Comparison of ENCODE assay signal across 8 mouse cellular contexts in the genomic region with DNA sequence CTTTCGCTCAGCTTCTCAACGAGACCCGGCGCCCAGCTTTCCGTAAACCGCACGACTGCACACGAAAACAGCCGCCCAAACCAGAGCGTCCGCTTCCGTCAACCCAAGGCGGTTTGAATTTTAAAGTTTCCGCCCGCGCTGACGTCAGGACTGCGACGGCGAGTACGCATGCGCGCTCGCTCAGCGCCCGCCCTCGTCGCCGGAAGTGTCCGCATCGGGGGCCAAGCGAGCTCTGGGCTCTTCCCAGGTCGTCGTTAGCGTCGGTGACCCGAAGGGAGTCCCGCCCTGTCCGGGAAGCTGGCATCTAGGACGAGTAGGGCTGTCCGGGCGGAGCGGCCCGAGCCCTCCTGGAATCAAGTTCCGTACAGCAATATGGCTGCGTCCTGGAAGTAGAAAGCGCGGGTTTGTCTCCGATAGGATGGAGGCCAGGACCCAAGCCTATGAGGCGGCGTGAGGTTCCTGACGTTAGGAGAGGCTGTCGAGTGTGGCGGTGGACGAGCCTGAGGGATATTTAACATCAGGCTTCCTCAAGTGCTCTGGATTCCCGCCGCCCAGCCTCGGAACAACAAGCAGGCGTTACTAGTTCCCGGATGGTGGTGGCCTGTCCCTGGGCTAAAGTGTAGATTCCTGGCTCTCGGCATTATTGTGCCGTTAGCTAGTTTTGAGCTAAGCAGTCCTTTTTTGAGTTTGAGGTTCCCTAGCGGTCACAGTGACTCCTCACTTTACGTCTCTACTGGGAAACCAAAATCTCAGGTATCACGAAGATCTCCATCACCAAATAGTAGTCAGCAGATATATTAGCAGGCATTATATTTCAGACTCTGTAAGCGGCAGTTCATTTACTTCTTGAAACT. TPM values are rescaled to one million over a fixed set of nuclear protein-coding genes. Genes with fewer than 3 reads are reported as not detected.
DNase-seq lines count a peak whose midpoint lies in the region; ATAC-seq and TF ChIP-seq lines count a peak whose summit lies in the region.

A gene (minus strand): TSS at position 147 of the 854 bp plus-strand sequence.

- peak within 1 kb of the TSS; percentile 97 for H3K27ac ChIP-seq in forebrain, embryonic 10.5 days
- H3K27ac ChIP-seq in heart, embryonic 15.5 days: peak within 1 kb of the TSS; percentile 89
- peak within 1 kb of the TSS; percentile 81 for H3K27ac ChIP-seq in liver, embryonic 14.5 days
- peak within 1 kb of the TSS; percentile 94 for H3K27ac ChIP-seq in neural tube, embryonic 11.5 days (ENCODE audit: low read depth, low read length)
- peak within 1 kb of the TSS; percentile 96 for H3K27ac ChIP-seq in stomach, postnatal 0 days (replicated peaks)

- peak; percentile 87 to 88 for DNase-seq in CD8-positive naive resting alpha-beta T cell, adult 2 months (ENCODE audit: low read depth in 2 of 2, low spot score in 2 of 2)
- peak; percentile 84 for DNase-seq in c-Kit-positive CD71-negative TER-119-negative erythroid progenitor cells, embryonic 14.5 days (ENCODE audit: low read depth)
- peak; percentile 93 for DNase-seq in forebrain, embryonic 10.5 days (ENCODE audit: extremely low spot score, low spot score)
- DNase-seq in kidney, postnatal 25 days: peak; percentile 94 to 98
- DNase-seq in liver, embryonic 14.5 days (ENCODE audit: low read depth in 3 of 3, low spot score in 3 of 3): peak; percentile 81 to 85 (median 82)
- peak; percentile 94 for DNase-seq in neural tube, embryonic 11.5 days (ENCODE audit: low spot score)
- DNase-seq in stomach, postnatal 0 days (ENCODE audit: low spot score): peak; percentile 89

- H3K36me3 ChIP-seq in forebrain, embryonic 10.5 days (replicated peaks): peaks cover 22% of the 10 kb centered on the region
- peaks cover 12% of the 10 kb centered on the region for H3K36me3 ChIP-seq in heart, embryonic 15.5 days
- peaks cover 15% of the 10 kb centered on the region for H3K36me3 ChIP-seq in liver, embryonic 14.5 days (replicated peaks; ENCODE audit: control insufficient read depth, insufficient read depth, low read depth)
- H3K36me3 ChIP-seq in neural tube, embryonic 11.5 days (ENCODE audit: control insufficient read depth, insufficient read depth, low read length): no peaks in the 10 kb centered on the region
- H3K36me3 ChIP-seq in stomach, postnatal 0 days (ENCODE audit: control insufficient read depth, insufficient read depth, low read length): no peaks in the 10 kb centered on the region

- no peak; the same call in none of the 2 replicates for TF ChIP-seq CTCF in liver, embryonic 14.5 days (IDR thresholded peaks at IDR 0.05; ENCODE audit: low read depth)
- TF ChIP-seq CTCF in stomach, postnatal 0 days (IDR thresholded peaks at IDR 0.05; ENCODE audit: low read depth): peak; percentile 47

- under 1% methylated on average over 66 of the region's 66 CpGs for WGBS in forebrain, embryonic 10.5 days
- 1% methylated on average over 66 of the region's 66 CpGs for WGBS in heart, embryonic 15.5 days
- WGBS in liver, embryonic 14.5 days (ENCODE audit: insufficient replicate concordance): under 1% methylated on average over 66 of the region's 66 CpGs
- whole genome bisulfite sequencing in neural tube, embryonic 11.5 days: 1% methylated on average over 66 of the region's 66 CpGs
- WGBS in stomach, postnatal 0 days: under 1% methylated on average over 66 of the region's 66 CpGs

- peak; percentile 99 for ATAC-seq in heart, embryonic 15.5 days (replicated peaks; ENCODE audit: insufficient number of reproducible peaks, insufficient read depth, low FRiP score, low read depth)
- peak; percentile 90 for ATAC-seq in liver, embryonic 14.5 days (ENCODE audit: insufficient read depth)
- peak; percentile 97 for ATAC-seq in neural tube, embryonic 11.5 days (ENCODE audit: insufficient read depth, low FRiP score, low TSS enrichment)
- ATAC-seq in stomach, postnatal 0 days (ENCODE audit: low FRiP score, low TSS enrichment): peak; percentile 99

- peak within 1 kb of the TSS; percentile 67 for H3K9ac ChIP-seq in heart, embryonic 15.5 days
- peak within 1 kb of the TSS; percentile 87 for H3K9ac ChIP-seq in liver, embryonic 14.5 days (replicated peaks)
- peak within 1 kb of the TSS; percentile 68 for H3K9ac ChIP-seq in neural tube, embryonic 11.5 days (ENCODE audit: low read length)
- H3K9ac ChIP-seq in stomach, postnatal 0 days (ENCODE audit: low read length): peak within 1 kb of the TSS; percentile 74

- H3K4me2 ChIP-seq in heart, embryonic 15.5 days: peak within 1 kb of the TSS; percentile 71
- H3K4me2 ChIP-seq in liver, embryonic 14.5 days (ENCODE audit: low read depth): peak within 1 kb of the TSS; percentile 81
- peak within 1 kb of the TSS; percentile 52 for H3K4me2 ChIP-seq in neural tube, embryonic 11.5 days (ENCODE audit: low read depth)
- peak within 1 kb of the TSS; percentile 88 for H3K4me2 ChIP-seq in stomach, postnatal 0 days (replicated peaks; ENCODE audit: low read depth)

- H3K27me3 ChIP-seq in forebrain, embryonic 10.5 days (ENCODE audit: poor library complexity, severe bottlenecking): no peaks in the 10 kb centered on the region
- no peaks in the 10 kb centered on the region for H3K27me3 ChIP-seq in heart, embryonic 15.5 days
- H3K27me3 ChIP-seq in liver, embryonic 14.5 days (ENCODE audit: control insufficient read depth, insufficient read depth, low read length): no peaks in the 10 kb centered on the region
- no peaks in the 10 kb centered on the region for H3K27me3 ChIP-seq in neural tube, embryonic 11.5 days (ENCODE audit: control insufficient read depth, insufficient read depth, low read length)
- no peaks in the 10 kb centered on the region for H3K27me3 ChIP-seq in stomach, postnatal 0 days (ENCODE audit: control insufficient read depth, insufficient read depth, low read length)

- H3K9me3 ChIP-seq in forebrain, embryonic 10.5 days: no peaks in the 10 kb centered on the region
- H3K9me3 ChIP-seq in heart, embryonic 15.5 days (replicated peaks): no peaks in the 10 kb centered on the region
- no peaks in the 10 kb centered on the region for H3K9me3 ChIP-seq in liver, embryonic 14.5 days (ENCODE audit: control insufficient read depth, low read length)
- H3K9me3 ChIP-seq in neural tube, embryonic 11.5 days (ENCODE audit: control insufficient read depth, low read length): no peaks in the 10 kb centered on the region
- H3K9me3 ChIP-seq in stomach, postnatal 0 days (ENCODE audit: control insufficient read depth, low read length): no peaks in the 10 kb centered on the region

- TF ChIP-seq EP300 in liver, embryonic 14.5 days (IDR thresholded peaks at IDR 0.05; ENCODE audit: low read depth): no peak
- peak; percentile 50 for TF ChIP-seq EP300 in stomach, postnatal 0 days (optimal IDR thresholded peaks at IDR 0.05)

- H3K4me3 ChIP-seq in forebrain, embryonic 10.5 days: peak within 1 kb of the TSS; percentile 80
- H3K4me3 ChIP-seq in heart, embryonic 15.5 days: peak within 1 kb of the TSS; percentile 59
- H3K4me3 ChIP-seq in liver, embryonic 14.5 days (ENCODE audit: insufficient read depth in 1 of 2, low read depth in 2 of 2, low read length in 2 of 2): peak within 1 kb of the TSS; percentile 81 to 83
- H3K4me3 ChIP-seq in neural tube, embryonic 11.5 days (ENCODE audit: low read depth, low read length): peak within 1 kb of the TSS; percentile 62
- peak within 1 kb of the TSS; percentile 67 for H3K4me3 ChIP-seq in stomach, postnatal 0 days (ENCODE audit: low read depth, low read length)

- peaks cover 23% of the 10 kb centered on the region for H3K4me1 ChIP-seq in forebrain, embryonic 10.5 days
- peaks cover 18% of the 10 kb centered on the region for H3K4me1 ChIP-seq in heart, embryonic 15.5 days (replicated peaks)
- H3K4me1 ChIP-seq in liver, embryonic 14.5 days (replicated peaks; ENCODE audit: control insufficient read depth in 2 of 2, insufficient read depth in 2 of 2, low read length in 1 of 2): peaks cover 9 to 14% of the 10 kb centered on the region in 2 experiments
- H3K4me1 ChIP-seq in neural tube, embryonic 11.5 days (ENCODE audit: control insufficient read depth, insufficient read depth, low read length): no peaks in the 10 kb centered on the region
- H3K4me1 ChIP-seq in stomach, postnatal 0 days (replicated peaks; ENCODE audit: control insufficient read depth, insufficient read depth): no peaks in the 10 kb centered on the region

RNA-seq across cellular contexts. Expression of the gene that starts here (rescaled TPM):
- polyA plus RNA-seq in forebrain, embryonic 10.5 days (2016; fragmentation: Nextera tagmentation; extraction: Ambion mirVana): 66.9 and 72.7 TPM in 2 replicates
- polyA plus RNA-seq in heart, embryonic 15.5 days (2015; fragmentation: Nextera tagmentation; extraction: Ambion mirVana): 31.8 and 32.3 TPM in 2 replicates
- polyA plus RNA-seq in liver, embryonic 14.5 days (2012; rRNA removed): 5.5 and 16.1 TPM in 2 replicates
- 33.3 and 34.2 TPM in 2 replicates for polyA plus RNA-seq in liver, embryonic 14.5 days (2014; fragmentation: Nextera tagmentation; extraction: Ambion mirVana)
- 51.2 and 54.7 TPM in 2 replicates for polyA plus RNA-seq in neural tube, embryonic 11.5 days (2014; fragmentation: Nextera tagmentation; extraction: Ambion mirVana)
- polyA plus RNA-seq in stomach, postnatal 0 days (2015; fragmentation: Nextera tagmentation; extraction: Ambion mirVana): 9.6 and 11.3 TPM in 2 replicates

Comparison
In these comparisons a context has a peak if more than half of its experiments do, and no peak if none do; other contexts are left out.
1. Peak in every context shown above with its lines: DNase-seq, ATAC-seq, H3K4me3 ChIP-seq and H3K27ac ChIP-seq.